Mouse (Mus musculus) small intestine, adult 2 months (tissue): ENCODE measurements around the gene Nrip1. TPM values are rescaled to one million over a fixed set of nuclear protein-coding genes. Genes with fewer than 3 reads are reported as not detected.

Experiments
- H3K27ac ChIP-seq: fragments of 200-500 bp; 2 replicates; pipeline ENCODE4 v1.5.1; 2012; ENCODE audit warnings: low read depth, low read length, control low read depth, inconsistent platforms; ENCODE audit not compliant: insufficient read depth
- H3K27me3 ChIP-seq: fragments of 200-500 bp; 2 replicates; pipeline ENCODE4 v1.6.1; 2012; ENCODE audit warnings: mild to moderate bottlenecking, moderate library complexity, low read length, inconsistent platforms; ENCODE audit not compliant: control insufficient read depth, insufficient read depth
- H3K36me3 ChIP-seq: fragments of 200-500 bp; 2 replicates; pipeline ENCODE4 v1.6.1; 2012; ENCODE audit warnings: mild to moderate bottlenecking, low read length, control low read depth, inconsistent platforms; ENCODE audit not compliant: control insufficient read depth, insufficient read depth
- H3K4me1 ChIP-seq: fragments of 200-500 bp; 2 replicates; pipeline ENCODE4 v1.6.1; 2012; ENCODE audit warnings: low read length, inconsistent platforms, mixed read lengths; ENCODE audit not compliant: control insufficient read depth, insufficient read depth, insufficient read length
- H3K4me3 ChIP-seq: fragments of 200-500 bp; 2 replicates; pipeline ENCODE4 v1.5.1; 2012; ENCODE audit warnings: low read depth, mild to moderate bottlenecking, control low read depth, inconsistent platforms, low read length, moderate library complexity
- CTCF ChIP-seq: fragments of 200-500 bp; IDR thresholded peaks from 2 replicates; pipeline ENCODE4 v1.5.1; 2012; ENCODE audit warnings: low read depth, mild to moderate bottlenecking, control low read depth, inconsistent platforms, low read length, moderate library complexity, mixed read lengths; ENCODE audit not compliant: insufficient replicate concordance, insufficient read length; ENCODE audit errors: extremely low read depth
- POLR2A ChIP-seq: fragments of 200-500 bp; IDR thresholded peaks from 2 replicates; pipeline ENCODE4 v1.6.1; 2012; ENCODE audit warnings: low read depth, mild to moderate bottlenecking, control low read depth, inconsistent platforms, low read length, moderate library complexity
- WGBS: fragments of 180-500 bp; shearing (Covaris S2); methylation state at CpG from one replicate; pipeline ENCODE4 v1.1.7; 2018; 5-methylcytosine and 5-hydroxymethylcytosine counted together
- polyA plus RNA-seq: library from polyadenylated mRNA; depleted of rRNA; stranded (reverse); fragments of >200 nt; gene quantifications from 2 replicates; pipeline ENCODE4 v1.2.3, GENCODE M21; 2012

The Nrip1 gene
- polyA plus RNA-seq, 1 experiment: 18.6 TPM

GRCm38 (mm10) chr16:76292656-76293055, 81.0 kb downstream of the Nrip1 start:
- no peak overlapping the region for H3K27ac ChIP-seq

GRCm38 (mm10) chr16:76291366-76291765, 82.3 kb downstream of the Nrip1 start:
- Histone ChIP-seq H3K27ac (no peak overlapping the region), H3K27me3 (no peaks in the 10 kb centered on the region), H3K4me1 (peaks cover 19% of the 10 kb centered on the region), H3K4me3 (no peak overlapping the region), H3K36me3 (peaks cover 46% of the 10 kb centered on the region)
- TF ChIP-seq POLR2A (no peak), CTCF (no peak)
- WGBS: 97% methylated on average over 14 of the region's 14 CpGs

More at GRCm38 (mm10) chr16:76292656-76293055, 81.0 kb downstream of the Nrip1 start:
- Histone ChIP-seq H3K36me3 (peaks cover 46% of the 10 kb centered on the region), H3K4me3 (no peak overlapping the region), H3K27me3 (no peaks in the 10 kb centered on the region), H3K4me1 (peaks cover 19% of the 10 kb centered on the region)
- TF ChIP-seq POLR2A: no peak
- no peak for TF ChIP-seq CTCF
- 87% methylated on average over 15 of the region's 15 CpGs for WGBS

- TF ChIP-seq CTCF: no peak
- TF ChIP-seq POLR2A: no peak
- Histone ChIP-seq H3K4me3 (no peak overlapping the region), H3K27ac (no peak overlapping the region), H3K36me3 (peaks cover 43% of the 10 kb centered on the region), H3K4me1 (peaks cover 13% of the 10 kb centered on the region), H3K27me3 (no peaks in the 10 kb centered on the region)
- WGBS: 61% methylated on average over 2 of the region's 2 CpGs
Measured at GRCm38 (mm10) chr16:76289495-76289894, 84.1 kb downstream of the Nrip1 start.

- TF ChIP-seq POLR2A (no peak), CTCF (no peak)
- Histone ChIP-seq H3K27me3 (no peaks in the 10 kb centered on the region), H3K36me3 (peaks cover 4% of the 10 kb centered on the region; the same call in 1 of the 2 replicates), H3K4me1 (peaks cover 5% of the 10 kb centered on the region; the same call in 1 of the 2 replicates), H3K4me3 (no peak overlapping the region), H3K27ac (no peak overlapping the region)
- 14% methylated on average over 3 of the region's 3 CpGs for WGBS
Measured at GRCm38 (mm10) chr16:76283796-76284195, 89.8 kb downstream of the Nrip1 start.

- WGBS: 42% methylated on average over 6 of the region's 6 CpGs
- H3K4me1 ChIP-seq: peaks cover 5% of the 10 kb centered on the region; the same call in 1 of the 2 replicates
Measured at GRCm38 (mm10) chr16:76281850-76282249, 91.8 kb downstream of the Nrip1 start.

GRCm38 (mm10) chr16:76280365-76280764, 93.3 kb downstream of the Nrip1 start:
- H3K4me3 ChIP-seq: no peak overlapping the region
- no peaks in the 10 kb centered on the region for H3K36me3 ChIP-seq
- peaks cover 5% of the 10 kb centered on the region; the same call in 1 of the 2 replicates for H3K4me1 ChIP-seq
- TF ChIP-seq CTCF (no peak), POLR2A (no peak)
- WGBS: 80% methylated on average over 8 of the region's 8 CpGs
- H3K27me3 ChIP-seq: no peaks in the 10 kb centered on the region
- no peak overlapping the region for H3K27ac ChIP-seq

More at GRCm38 (mm10) chr16:76281850-76282249, 91.8 kb downstream of the Nrip1 start:
- H3K27me3 ChIP-seq: no peaks in the 10 kb centered on the region
- no peak overlapping the region for H3K4me3 ChIP-seq
- no peak overlapping the region for H3K27ac ChIP-seq
- TF ChIP-seq CTCF: no peak
- TF ChIP-seq POLR2A: no peak
- no peaks in the 10 kb centered on the region for H3K36me3 ChIP-seq

- Histone ChIP-seq H3K27ac (no peak overlapping the region), H3K36me3 (no peaks in the 10 kb centered on the region)
Measured at GRCm38 (mm10) chr16:76276271-76276670, 97.4 kb downstream of the Nrip1 start.

GRCm38 (mm10) chr16:76275584-76275983, 98.0 kb downstream of the Nrip1 start:
- Histone ChIP-seq H3K27me3 (no peaks in the 10 kb centered on the region), H3K36me3 (no peaks in the 10 kb centered on the region), H3K4me1 (no peaks in the 10 kb centered on the region), H3K27ac (no peak overlapping the region), H3K4me3 (no peak overlapping the region)
- TF ChIP-seq CTCF: no peak
- TF ChIP-seq POLR2A: no peak
- 86% methylated on average over 3 of the region's 3 CpGs for WGBS

More at GRCm38 (mm10) chr16:76276271-76276670, 97.4 kb downstream of the Nrip1 start:
- Histone ChIP-seq H3K4me1 (no peaks in the 10 kb centered on the region), H3K27me3 (no peaks in the 10 kb centered on the region), H3K4me3 (no peak overlapping the region)
- TF ChIP-seq CTCF: no peak
- no peak for TF ChIP-seq POLR2A
- 82% methylated on average over 3 of the region's 3 CpGs for WGBS
